Mouse (Mus musculus) midbrain, embryonic 10.5 days (tissue): ENCODE results near the gene N4bp2. TPM values are rescaled to one million over a fixed set of nuclear protein-coding genes. Genes with fewer than 3 reads are reported as not detected.

ENCODE experiments used
- polyA plus RNA-seq: library from polyadenylated mRNA; unstranded; fragments of >200 nt; fragmentation: Nextera tagmentation; extraction: Ambion mirVana; gene quantifications from 2 replicates; pipeline ENCODE4 v1.2.1, GENCODE M21; 2016

N4bp2 gene
- polyA plus RNA-seq, 1 experiment from 2014 or later = 30.4 TPM

Other genes with a start within 250 kb of the N4bp2 start
- gene Smim14, start 226.3 kb upstream of the N4bp2 start, polyA plus RNA-seq = 68.6 and 78.9 TPM in 2 replicates
- 182 and 192 TPM in 2 replicates for gene Ube2k, start 226.3 kb upstream of the N4bp2 start, polyA plus RNA-seq
- gene Pds5a, start 65.2 kb upstream of the N4bp2 start, polyA plus RNA-seq = 95.6 and 98.9 TPM in 2 replicates
- gene Rhoh, start 97.7 kb downstream of the N4bp2 start, polyA plus RNA-seq = 0.22 and 0.27 TPM in 2 replicates
- gene Chrna9, start 171.4 kb downstream of the N4bp2 start, polyA plus RNA-seq = 0.10 TPM in 1 of 2 replicates, not detected in the other
- not detected in 2 replicates for gene 9130230L23Rik, start 240.8 kb downstream of the N4bp2 start, polyA plus RNA-seq